Mouse (Mus musculus): ENCODE measurements around the gene Ptprn2. TPM values are rescaled to one million over a fixed set of nuclear protein-coding genes. Genes with fewer than 3 reads are reported as not detected.

The Ptprn2 gene
- total RNA-seq (2012; rRNA removed) (not detected in 2 replicates), total RNA-seq (2014; rRNA removed) (not detected in 2 replicates), polyA plus RNA-seq (2012; ENCODE audit: insufficient read length, low read depth) (0.10 and 0.17 TPM in 2 replicates)

GRCm38 (mm10) chr12:116485591-116486403 is at the start of gene Ptprn2:
Ptprn2 (plus strand) TSS chr12:116485720.
- Histone ChIP-seq H3K4me3 (replicated peaks in 1 of 3; ENCODE audit: low read depth in 2 of 3, low read length in 2 of 3, poor library complexity in 1 of 3) (no peak within 1 kb of the TSS), H3K9ac (ENCODE audit: insufficient read depth, low read depth) (no peak within 1 kb of the TSS), H3K4me1 (ENCODE audit: control insufficient read depth in 1 of 2, insufficient read depth in 2 of 2) (peaks cover 3 to 9% of the 10 kb centered on the region in 2 experiments), H3K27me3 (replicated peaks) (peaks cover 38% of the 10 kb centered on the region), H3K79me2 (replicated peaks; ENCODE audit: control insufficient read depth, extremely low read depth, insufficient read depth, poor library complexity, severe bottlenecking) (no peaks in the 10 kb centered on the region), H3K4me2 (ENCODE audit: insufficient read depth, low read depth, poor library complexity, severe bottlenecking) (peak within 1 kb of the TSS; percentile 46; the same call in 1 of the 2 replicates), H3K36me3 (replicated peaks in 1 of 2; ENCODE audit: control insufficient read depth in 1 of 2, insufficient read depth in 1 of 2, low read length in 1 of 2) (no peaks in the 10 kb centered on the region), H3K27ac (ENCODE audit: insufficient read depth, low read depth) (no peak within 1 kb of the TSS), H3K9me3 (replicated peaks; ENCODE audit: low read length) (peaks cover 3% of the 10 kb centered on the region)
- in situ Hi-C loops (cut with MboI; ENCODE audit: low pct_ligation_motif_present, low pct_unique_long_range_greater_than_20kb, low sequenced_read_pairs) (no loop called here), dilution Hi-C loops (cut with MboI; ENCODE audit: extremely low pct_ligation_motif_present, extremely low pct_unique_long_range_greater_than_20kb, low sequenced_read_pairs) (no loop called here)
- TF ChIP-seq ZMIZ1 (IDR thresholded peaks at IDR 0.05; ENCODE audit: low read depth, low read length), result no peak
- TF ChIP-seq RCOR1 (conservative IDR thresholded peaks at IDR 0.05; ENCODE audit: low read depth, low read length), result no peak
- TF ChIP-seq CHD1 (IDR thresholded peaks at IDR 0.05; ENCODE audit: low read depth, low read length), result no peak
- TF ChIP-seq TCF12 (IDR thresholded peaks at IDR 0.05; ENCODE audit: low read depth, low read length), result no peak
- TF ChIP-seq GABPA (IDR thresholded peaks at IDR 0.05; ENCODE audit: insufficient replicate concordance, low read depth, low read length), result no peak
- TF ChIP-seq NELFE (IDR thresholded peaks at IDR 0.05; ENCODE audit: low read depth, low read length), result no peak
- TF ChIP-seq KAT2A (IDR thresholded peaks at IDR 0.05; ENCODE audit: insufficient replicate concordance, low read length), result no peak
- no peak for TF ChIP-seq CHD2 (IDR thresholded peaks at IDR 0.05; ENCODE audit: low read length)
- TF ChIP-seq BHLHE40 (IDR thresholded peaks at IDR 0.05; ENCODE audit: low read depth, low read length), result 0 out of 2 replicates have a peak, but pooled peaks have one; percentile 35
- no peak for TF ChIP-seq POLR2A (IDR thresholded peaks at IDR 0.05; ENCODE audit: low read depth, low read length)
- no peak for TF ChIP-seq EP300 (IDR thresholded peaks at IDR 0.05; ENCODE audit: low read length)
- TF ChIP-seq NRF1 (IDR thresholded peaks at IDR 0.05; ENCODE audit: low read depth, low read length), result 0 out of 2 replicates have a peak, but pooled peaks have one; percentile 20
- TF ChIP-seq MAX (IDR thresholded peaks at IDR 0.05; ENCODE audit: low read length), result no peak
- 0 out of 2 replicates have a peak, but pooled peaks have one; percentile 26 for TF ChIP-seq MXI1 (IDR thresholded peaks at IDR 0.05; ENCODE audit: low read depth, low read length)
- TF ChIP-seq ZC3H11A (IDR thresholded peaks at IDR 0.05; ENCODE audit: low read depth, low read length), result no peak
- no peak for TF ChIP-seq RAD21 (IDR thresholded peaks at IDR 0.05; ENCODE audit: low read depth, low read length)
- peak; percentile 31 for DNase-seq (ENCODE audit: extremely low read depth)

DNA sequence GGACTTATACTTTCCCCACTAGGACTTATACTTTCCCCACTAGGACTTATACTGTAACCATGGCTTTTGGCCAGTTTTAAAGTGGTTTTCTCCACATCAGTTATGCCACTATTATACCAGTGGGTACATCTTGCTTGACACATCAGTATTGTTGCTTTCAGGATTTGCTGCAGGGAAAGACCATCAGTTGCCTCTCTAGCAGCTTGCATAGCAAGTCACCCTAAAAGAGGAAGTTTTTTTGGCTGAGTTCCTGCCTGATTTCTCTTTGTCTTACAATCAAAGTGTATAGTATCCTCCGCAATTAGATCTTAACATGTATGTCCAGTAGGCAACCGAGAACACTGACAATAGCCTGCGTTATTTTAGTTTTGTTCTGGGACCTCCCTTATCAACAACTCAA is 49.4 kb upstream of the Ptprn2 start:
- dilution Hi-C loops (cut with MboI; ENCODE audit: extremely low pct_ligation_motif_present, extremely low pct_unique_long_range_greater_than_20kb, low sequenced_read_pairs), result no loop called here
- TF ChIP-seq POLR2A (IDR thresholded peaks at IDR 0.05; ENCODE audit: low read depth, low read length) (no peak), TBP (conservative IDR thresholded peaks at IDR 0.05; ENCODE audit: low read depth, low read length) (no peak), IRF4 (IDR thresholded peaks at IDR 0.05; ENCODE audit: low read depth, low read length) (no peak), ZC3H11A (IDR thresholded peaks at IDR 0.05; ENCODE audit: low read depth, low read length) (no peak), GABPA (IDR thresholded peaks at IDR 0.05; ENCODE audit: insufficient replicate concordance, low read depth, low read length) (no peak), UBTF (IDR thresholded peaks at IDR 0.05; ENCODE audit: low read depth, low read length) (no peak), ETS1 (conservative IDR thresholded peaks at IDR 0.05; ENCODE audit: low read depth, low read length) (no peak), POLR2AphosphoS2 (IDR thresholded peaks at IDR 0.05; ENCODE audit: low read depth, low read length) (no peak)
- Histone ChIP-seq H3K27me3 (replicated peaks) (no peaks in the 10 kb centered on the region), H3K4me1 (ENCODE audit: control insufficient read depth in 1 of 2, insufficient read depth in 2 of 2) (peaks cover 0 to 16% of the 10 kb centered on the region in 2 experiments; a peak in 2 of 4 replicates), H3K4me2 (ENCODE audit: insufficient read depth, low read depth, poor library complexity, severe bottlenecking) (no peak overlapping the region), H3K4me3 (replicated peaks in 1 of 3; ENCODE audit: low read depth in 2 of 3, low read length in 2 of 3, poor library complexity in 1 of 3) (no peak overlapping the region), H3K36me3 (replicated peaks in 1 of 2; ENCODE audit: control insufficient read depth in 1 of 2, insufficient read depth in 1 of 2, low read length in 1 of 2) (peaks cover 51 to 83% of the 10 kb centered on the region in 2 experiments), H3K27ac (ENCODE audit: insufficient read depth, low read depth) (no peak overlapping the region), H3K9me3 (replicated peaks; ENCODE audit: low read length) (no peaks in the 10 kb centered on the region), H3K9ac (ENCODE audit: insufficient read depth, low read depth) (no peak overlapping the region), H3K79me2 (replicated peaks; ENCODE audit: control insufficient read depth, extremely low read depth, insufficient read depth, poor library complexity, severe bottlenecking) (no peaks in the 10 kb centered on the region)
- in situ Hi-C loops (cut with MboI; ENCODE audit: low pct_ligation_motif_present, low pct_unique_long_range_greater_than_20kb, low sequenced_read_pairs), result no loop called here
- DNase-seq (ENCODE audit: extremely low read depth), result no peak
